Mouse (Mus musculus): ENCODE results near the gene Nectin3. TPM values are rescaled to one million over a fixed set of nuclear protein-coding genes. Genes with fewer than 3 reads are reported as not detected.
"Not testable (repeated sequence)": the region's sequence is repeated elsewhere in the genome, so short reads cannot be mapped to it uniquely, and the experiment has no call there.

Gene Nectin3
- polyA plus RNA-seq, 1 experiment from 2014 or later: 9.0 TPM

GRCm38 (mm10) chr16:46389415-46390033, 108.8 kb downstream of the Nectin3 start:
- ATAC-seq (ENCODE audit: insufficient read depth, low FRiP score): no peak
- no peaks in the 10 kb centered on the region for H3K27me3 ChIP-seq (ENCODE audit: control insufficient read depth, insufficient read depth, low read length)
- 60% methylated on average over 6 of the region's 6 CpGs for WGBS
- 0 out of 2 replicates have a peak, but pooled peaks cover 2% of the 10 kb centered on the region for H3K4me1 ChIP-seq (ENCODE audit: control insufficient read depth, insufficient read depth, low read length)
- no peak overlapping the region for H3K4me2 ChIP-seq (ENCODE audit: low read depth, low read length)
- H3K4me3 ChIP-seq (replicated peaks; ENCODE audit: low read length): no peak overlapping the region
- H3K9me3 ChIP-seq (replicated peaks; ENCODE audit: control insufficient read depth, low read length): no peaks in the 10 kb centered on the region
- H3K27ac ChIP-seq (ENCODE audit: low read length): no peak overlapping the region
- H3K9ac ChIP-seq (ENCODE audit: low read length): no peak overlapping the region
- H3K36me3 ChIP-seq (ENCODE audit: control insufficient read depth, insufficient read depth, low read length): no peaks in the 10 kb centered on the region

- ATAC-seq (ENCODE audit: insufficient read depth, low FRiP score): no peak
- Histone ChIP-seq H3K9ac (ENCODE audit: low read length) (no peak overlapping the region), H3K36me3 (ENCODE audit: control insufficient read depth, insufficient read depth, low read length) (no peaks in the 10 kb centered on the region), H3K27ac (ENCODE audit: low read length) (no peak overlapping the region), H3K4me2 (ENCODE audit: low read depth, low read length) (no peak overlapping the region), H3K9me3 (replicated peaks; ENCODE audit: control insufficient read depth, low read length) (no peaks in the 10 kb centered on the region), H3K27me3 (ENCODE audit: control insufficient read depth, insufficient read depth, low read length) (no peaks in the 10 kb centered on the region), H3K4me3 (replicated peaks; ENCODE audit: low read length) (no peak overlapping the region), H3K4me1 (ENCODE audit: control insufficient read depth, insufficient read depth, low read length) (0 out of 2 replicates have a peak, but pooled peaks cover 2% of the 10 kb centered on the region)
- WGBS: 61% methylated on average over 11 of the region's 11 CpGs
These were observed 109.6 kb downstream of the Nectin3 start for GRCm38 (mm10) chr16:46388527-46389414.

- H3K9me3 ChIP-seq (replicated peaks; ENCODE audit: control insufficient read depth, low read length): no peaks in the 10 kb centered on the region
- no peak overlapping the region for H3K27ac ChIP-seq (ENCODE audit: low read length)
- no peak for ATAC-seq (ENCODE audit: insufficient read depth, low FRiP score)
- no peak overlapping the region for H3K9ac ChIP-seq (ENCODE audit: low read length)
- H3K36me3 ChIP-seq (ENCODE audit: control insufficient read depth, insufficient read depth, low read length): no peaks in the 10 kb centered on the region
- no peak overlapping the region for H3K4me2 ChIP-seq (ENCODE audit: low read depth, low read length)
- no peak overlapping the region for H3K4me3 ChIP-seq (replicated peaks; ENCODE audit: low read length)
- no peaks in the 10 kb centered on the region for H3K27me3 ChIP-seq (ENCODE audit: control insufficient read depth, insufficient read depth, low read length)
- no peaks in the 10 kb centered on the region for H3K4me1 ChIP-seq (ENCODE audit: control insufficient read depth, insufficient read depth, low read length)
- 84% methylated on average over 5 of the region's 5 CpGs for WGBS
These were observed 114.0 kb downstream of the Nectin3 start for GRCm38 (mm10) chr16:46384279-46384678.

DNA sequence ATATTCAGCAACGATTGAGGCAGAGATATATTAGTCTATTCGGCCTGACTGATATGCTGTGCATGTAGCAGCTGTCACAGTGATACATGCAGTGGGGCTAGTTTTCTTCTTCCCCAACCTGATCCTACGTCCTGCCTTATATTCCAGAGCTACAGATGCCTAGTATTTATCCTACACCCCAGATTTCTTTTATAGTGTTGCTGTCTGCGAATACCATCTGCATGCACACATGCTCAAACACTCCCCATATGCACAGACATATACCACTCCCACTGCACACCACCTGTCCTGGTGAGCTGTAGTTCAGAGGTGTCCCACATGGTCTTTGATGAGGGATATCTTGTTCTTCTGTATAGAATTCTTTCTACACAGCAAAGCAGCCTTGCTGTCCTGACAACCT, 115.0 kb downstream of the Nectin3 start:
- Histone ChIP-seq H3K27ac (ENCODE audit: low read length) (no peak overlapping the region), H3K9me3 (replicated peaks; ENCODE audit: control insufficient read depth, low read length) (no peaks in the 10 kb centered on the region), H3K27me3 (ENCODE audit: control insufficient read depth, insufficient read depth, low read length) (no peaks in the 10 kb centered on the region), H3K9ac (ENCODE audit: low read length) (no peak overlapping the region), H3K4me1 (ENCODE audit: control insufficient read depth, insufficient read depth, low read length) (no peaks in the 10 kb centered on the region), H3K36me3 (ENCODE audit: control insufficient read depth, insufficient read depth, low read length) (no peaks in the 10 kb centered on the region), H3K4me3 (replicated peaks; ENCODE audit: low read length) (no peak overlapping the region), H3K4me2 (ENCODE audit: low read depth, low read length) (no peak overlapping the region)
- 90% methylated on average over 4 of the region's 4 CpGs for WGBS
- no peak for ATAC-seq (ENCODE audit: insufficient read depth, low FRiP score)

- no peaks in the 10 kb centered on the region for H3K9me3 ChIP-seq (replicated peaks; ENCODE audit: control insufficient read depth, low read length)
- H3K9ac ChIP-seq (ENCODE audit: low read length): no peak overlapping the region
- no peaks in the 10 kb centered on the region for H3K27me3 ChIP-seq (ENCODE audit: control insufficient read depth, insufficient read depth, low read length)
- 15% methylated on average over 3 of the region's 3 CpGs for WGBS
- H3K36me3 ChIP-seq (ENCODE audit: control insufficient read depth, insufficient read depth, low read length): no peaks in the 10 kb centered on the region
- H3K4me2 ChIP-seq (ENCODE audit: low read depth, low read length): no peak overlapping the region
- H3K27ac ChIP-seq (ENCODE audit: low read length): no peak overlapping the region
- ATAC-seq (ENCODE audit: insufficient read depth, low FRiP score): no peak
- no peaks in the 10 kb centered on the region for H3K4me1 ChIP-seq (ENCODE audit: control insufficient read depth, insufficient read depth, low read length)
- H3K4me3 ChIP-seq (replicated peaks; ENCODE audit: low read length): no peak overlapping the region
These were observed 121.8 kb downstream of the Nectin3 start for GRCm38 (mm10) chr16:46376575-46376974.

DNA sequence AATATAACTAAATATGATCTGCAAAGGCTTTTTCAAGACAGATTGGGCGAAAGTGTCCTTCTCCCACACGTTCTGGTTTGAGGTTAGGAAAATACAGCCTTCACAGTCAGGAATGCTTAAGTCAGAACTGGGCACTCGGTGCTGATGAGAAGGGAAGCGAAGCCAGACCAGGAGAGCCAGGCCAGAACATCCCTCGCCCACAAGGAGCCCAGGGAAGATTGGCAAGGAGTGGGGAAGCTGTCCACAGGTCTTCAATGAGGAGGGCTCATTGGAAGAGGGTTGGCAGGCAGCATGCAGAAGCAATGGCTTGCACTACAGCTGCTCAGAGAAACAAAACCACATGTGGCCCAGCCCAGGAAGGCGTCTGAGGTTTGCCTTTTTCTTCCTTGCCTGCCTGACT, 136.3 kb downstream of the Nectin3 start:
- WGBS: 64% methylated on average over 6 of the region's 6 CpGs
- ATAC-seq (ENCODE audit: insufficient read depth, low FRiP score): no peak

DNA sequence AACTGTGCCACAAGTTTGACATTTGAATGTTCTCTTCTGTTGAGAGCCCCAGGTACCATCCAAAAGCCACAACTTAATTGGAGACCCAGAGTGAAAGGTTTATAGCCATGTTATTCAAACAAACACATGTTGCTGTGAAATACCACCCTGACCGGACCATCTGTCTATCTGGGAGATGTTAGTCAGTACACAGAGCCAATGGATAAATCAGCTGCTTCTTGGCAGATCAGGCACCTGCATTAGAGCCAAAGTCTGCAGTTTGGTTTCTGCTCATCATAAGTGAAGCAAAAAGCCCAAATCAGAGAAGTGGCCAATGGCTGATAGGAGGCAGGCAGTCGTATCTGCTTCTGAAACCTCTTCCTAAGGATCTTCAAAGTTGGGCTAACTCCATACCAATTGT, 140.7 kb downstream of the Nectin3 start:
- not testable (repeated sequence) for H3K4me3 ChIP-seq (replicated peaks; ENCODE audit: low read length); H3K9me3 ChIP-seq (replicated peaks; ENCODE audit: control insufficient read depth, low read length); H3K9ac ChIP-seq (ENCODE audit: low read length); H3K36me3 ChIP-seq (ENCODE audit: control insufficient read depth, insufficient read depth, low read length); H3K4me2 ChIP-seq (ENCODE audit: low read depth, low read length); ATAC-seq (ENCODE audit: insufficient read depth, low FRiP score); H3K27me3 ChIP-seq (ENCODE audit: control insufficient read depth, insufficient read depth, low read length); H3K27ac ChIP-seq (ENCODE audit: low read length); H3K4me1 ChIP-seq (ENCODE audit: control insufficient read depth, insufficient read depth, low read length)
- WGBS: 76% methylated on average over 2 of the region's 2 CpGs

More for the DNA sequence above, 136.3 kb downstream of the Nectin3 start:
- Histone ChIP-seq H3K36me3 (ENCODE audit: control insufficient read depth, insufficient read depth, low read length) (no peaks in the 10 kb centered on the region), H3K4me1 (ENCODE audit: control insufficient read depth, insufficient read depth, low read length) (no peaks in the 10 kb centered on the region), H3K27me3 (ENCODE audit: control insufficient read depth, insufficient read depth, low read length) (no peaks in the 10 kb centered on the region), H3K9me3 (replicated peaks; ENCODE audit: control insufficient read depth, low read length) (no peaks in the 10 kb centered on the region), H3K27ac (ENCODE audit: low read length) (no peak overlapping the region), H3K4me2 (ENCODE audit: low read depth, low read length) (no peak overlapping the region), H3K4me3 (replicated peaks; ENCODE audit: low read length) (no peak overlapping the region), H3K9ac (ENCODE audit: low read length) (no peak overlapping the region)

- Histone ChIP-seq H3K36me3 (ENCODE audit: control insufficient read depth, insufficient read depth, low read length) (no peaks in the 10 kb centered on the region), H3K4me2 (ENCODE audit: low read depth, low read length) (no peak overlapping the region), H3K9ac (ENCODE audit: low read length) (no peak overlapping the region), H3K4me1 (ENCODE audit: control insufficient read depth, insufficient read depth, low read length) (no peaks in the 10 kb centered on the region), H3K27me3 (ENCODE audit: control insufficient read depth, insufficient read depth, low read length) (no peaks in the 10 kb centered on the region), H3K27ac (ENCODE audit: low read length) (no peak overlapping the region), H3K9me3 (replicated peaks; ENCODE audit: control insufficient read depth, low read length) (no peaks in the 10 kb centered on the region), H3K4me3 (replicated peaks; ENCODE audit: low read length) (no peak overlapping the region)
- 60% methylated on average over 3 of the region's 3 CpGs for WGBS
- no peak for ATAC-seq (ENCODE audit: insufficient read depth, low FRiP score)
These were observed 141.7 kb downstream of the Nectin3 start for GRCm38 (mm10) chr16:46356663-46357062.

Data from stomach, embryonic 16.5 days (tissue).